Mouse (Mus musculus) heart, adult 2 months (tissue): ENCODE measurements at regions not wholly inside any gene's neighbourhood (a gene's known extent, or its start where the extent isn't known, plus 50 kb on each side); places are given as distances from the start of the nearest gene placed in this dataset.
"Not testable (repeated sequence)": the region's sequence is repeated elsewhere in the genome, so short reads cannot be mapped to it uniquely, and the experiment has no call there.

Experiments
- DNase-seq, 2 experiments: peaks; one replicate each; pipeline ENCODE4 v3.0.0; 2021
- H3K27ac ChIP-seq: fragments of 200-600 bp; 2 replicates; pipeline ENCODE4 v1.8.1; 2022
- H3K27me3 ChIP-seq: fragments of 200-500 bp; 2 replicates; pipeline ENCODE4 v1.6.1; 2012; ENCODE audit warnings: mild to moderate bottlenecking, low read length, inconsistent platforms, mixed read lengths; ENCODE audit not compliant: control insufficient read depth, insufficient read depth
- H3K36me3 ChIP-seq: fragments of 200-500 bp; 2 replicates; pipeline ENCODE4 v1.6.1; 2012; ENCODE audit warnings: low read length, inconsistent platforms; ENCODE audit not compliant: control insufficient read depth, insufficient read depth
- H3K4me1 ChIP-seq: fragments of 200-500 bp; 2 replicates; pipeline ENCODE4 v1.6.1; 2011; ENCODE audit warnings: low read length; ENCODE audit not compliant: control insufficient read depth, insufficient read depth
- H3K4me3 ChIP-seq: fragments of 200-600 bp; 2 replicates; pipeline ENCODE4 v1.8.1; 2022
- H3K79me2 ChIP-seq: fragments of 200-500 bp; replicated peaks from 2 replicates; pipeline ENCODE4 v1.6.1; 2012; ENCODE audit warnings: mild to moderate bottlenecking, inconsistent platforms, low read length, moderate library complexity, mixed read lengths; ENCODE audit not compliant: control insufficient read depth, insufficient read depth
- H3K9ac ChIP-seq: fragments of 200-500 bp; 2 replicates; pipeline ENCODE4 v1.6.1; 2012; ENCODE audit warnings: low read depth, mild to moderate bottlenecking, control low read depth, inconsistent platforms, low read length, mixed read lengths
- CTCF ChIP-seq: fragments of 200-600 bp; IDR thresholded peaks from 2 replicates; pipeline ENCODE4 v1.8.1; 2022; ENCODE audit warnings: antibody characterized with exemption, mild to moderate bottlenecking, moderate library complexity
- EP300 ChIP-seq: fragments of 200-500 bp; IDR thresholded peaks from 2 replicates; pipeline ENCODE4 v1.6.1; 2011; ENCODE audit warnings: low read depth, low read length, control low read depth; ENCODE audit not compliant: insufficient read depth
- POLR2A ChIP-seq: fragments of 200-500 bp; IDR thresholded peaks from 2 replicates; pipeline ENCODE4 v1.6.1; 2011; ENCODE audit warnings: mild to moderate bottlenecking, low read depth, low read length, control low read depth; ENCODE audit not compliant: insufficient read depth
- WGBS: fragments of 180-500 bp; shearing (Covaris S2); methylation state at CpG from one replicate; pipeline ENCODE4 v1.1.7; 2018; 5-methylcytosine and 5-hydroxymethylcytosine counted together
- intact Hi-C: fragments of 180-260 bp; cut with DNase I; formaldehyde crosslinking; loops from one replicate; pipeline ENCODE4 v1.15.1; 2025

DNA sequence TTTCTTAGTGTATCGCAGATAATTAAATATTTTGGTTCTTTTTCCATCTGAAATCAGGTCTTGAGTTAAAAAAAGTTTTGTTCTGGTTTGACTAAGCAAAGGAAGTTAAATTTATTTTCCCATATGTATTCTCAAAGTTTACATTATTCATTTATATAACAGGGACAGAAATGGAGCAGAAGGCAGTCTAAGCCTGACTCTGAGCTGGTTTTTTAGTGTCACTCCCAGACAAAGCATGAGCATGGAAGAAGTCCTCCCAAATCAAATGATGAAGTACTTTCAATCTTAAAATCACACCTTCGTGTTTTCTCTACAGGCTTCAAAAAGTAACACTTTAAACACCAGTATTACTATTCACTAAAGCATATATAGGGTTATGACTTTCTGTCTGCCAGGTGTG, 387.2 kb upstream of the Rgs17 start:
- intact Hi-C loops: no loop called here
- H3K4me3 ChIP-seq: no peak overlapping the region
- H3K36me3 ChIP-seq: no peaks in the 10 kb centered on the region
- TF ChIP-seq CTCF: no peak
- no peak for TF ChIP-seq EP300
- TF ChIP-seq POLR2A: no peak
- H3K79me2 ChIP-seq: no peaks in the 10 kb centered on the region
- no peaks in the 10 kb centered on the region for H3K27me3 ChIP-seq
- H3K9ac ChIP-seq: no peak overlapping the region
- no peak for DNase-seq
- H3K27ac ChIP-seq: no peak overlapping the region
- H3K4me1 ChIP-seq: no peaks in the 10 kb centered on the region
- WGBS: 73% methylated on average over 2 of the region's 2 CpGs

DNA sequence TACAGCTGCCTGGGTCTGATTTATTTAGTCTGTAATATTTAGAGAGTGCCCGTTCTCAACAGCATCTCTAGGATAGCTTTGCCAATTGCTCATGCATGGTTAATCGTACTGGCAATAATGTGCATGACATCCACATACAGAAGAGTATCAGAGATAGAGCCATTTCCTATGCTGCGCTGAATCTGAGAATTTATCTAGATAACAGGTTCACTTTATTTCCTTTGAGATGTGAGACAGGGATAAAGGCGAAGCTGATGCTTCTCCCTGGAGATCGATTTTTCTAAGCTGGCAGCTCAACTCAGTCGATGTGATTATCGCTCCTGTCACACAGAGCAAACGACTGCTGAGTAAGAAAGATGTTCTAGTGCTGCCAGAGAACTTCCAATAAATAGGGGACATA, 416.7 kb upstream of the Oprm1 start:
- H3K4me3 ChIP-seq: no peak overlapping the region
- 89% methylated on average over 8 of the region's 8 CpGs for WGBS
- no peaks in the 10 kb centered on the region for H3K36me3 ChIP-seq
- H3K9ac ChIP-seq: no peak overlapping the region
- H3K27ac ChIP-seq: no peak overlapping the region
- DNase-seq: no peak
- no peaks in the 10 kb centered on the region for H3K79me2 ChIP-seq
- H3K4me1 ChIP-seq: no peaks in the 10 kb centered on the region
- intact Hi-C loops: no loop called here
- TF ChIP-seq EP300 (no peak), POLR2A (no peak), CTCF (no peak)
- no peaks in the 10 kb centered on the region for H3K27me3 ChIP-seq

DNA sequence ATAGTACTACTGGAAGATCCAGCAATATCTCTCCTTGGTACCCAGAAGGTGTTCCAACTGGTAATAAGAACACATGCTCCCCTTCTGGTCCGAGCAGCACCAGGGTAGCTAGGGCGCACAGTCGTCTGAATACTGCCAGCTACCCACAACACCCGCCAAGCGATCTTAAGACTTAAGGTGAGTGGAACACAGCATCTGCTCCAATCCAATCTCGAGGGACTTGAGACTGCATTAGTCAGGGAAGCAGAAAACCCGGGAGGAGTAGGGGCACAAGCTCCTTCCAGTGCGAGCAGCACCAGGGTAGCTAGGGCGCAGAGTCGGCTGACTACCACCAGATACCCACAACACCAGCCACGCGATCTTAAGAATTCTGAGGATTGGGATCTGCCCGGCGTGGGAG, 409.1 kb upstream of the Oprm1 start:
- H3K27me3 ChIP-seq, intact Hi-C loops, H3K4me3 ChIP-seq, H3K9ac ChIP-seq, H3K36me3 ChIP-seq, H3K27ac ChIP-seq, H3K79me2 ChIP-seq, H3K4me1 ChIP-seq, DNase-seq: not testable (repeated sequence)
- 83% methylated on average over 14 of the region's 14 CpGs for WGBS

DNA sequence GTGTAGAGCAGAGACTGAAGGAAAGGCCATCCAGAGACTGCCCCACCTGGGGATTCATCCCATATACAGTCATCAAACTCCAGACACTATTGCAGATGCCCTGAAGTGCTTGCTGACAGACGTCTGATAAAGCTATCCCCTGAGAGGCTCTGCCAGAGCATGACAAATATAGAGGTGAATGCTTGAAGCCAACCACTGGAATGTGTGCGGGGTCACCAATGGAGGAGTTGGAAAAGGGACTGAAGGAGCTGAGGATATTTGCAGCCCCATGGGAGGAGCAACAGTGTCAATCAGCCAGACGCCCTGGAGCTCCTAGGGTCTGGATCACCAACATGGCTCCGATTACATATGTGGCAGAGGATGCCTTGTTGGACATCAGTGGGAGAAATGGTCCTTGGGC, 392.1 kb upstream of the Oprm1 start:
- DNase-seq: no peak
- Histone ChIP-seq H3K79me2 (no peaks in the 10 kb centered on the region), H3K27ac (no peak overlapping the region), H3K4me3 (no peak overlapping the region), H3K4me1 (no peaks in the 10 kb centered on the region; the same call in 1 of the 2 replicates), H3K27me3 (no peaks in the 10 kb centered on the region), H3K36me3 (no peaks in the 10 kb centered on the region), H3K9ac (no peak overlapping the region)
- 56% methylated on average over 4 of the region's 4 CpGs for whole genome bisulfite sequencing
- intact Hi-C loops: no loop called here
- TF ChIP-seq CTCF: no peak
- no peak for TF ChIP-seq EP300
- TF ChIP-seq POLR2A: no peak

DNA sequence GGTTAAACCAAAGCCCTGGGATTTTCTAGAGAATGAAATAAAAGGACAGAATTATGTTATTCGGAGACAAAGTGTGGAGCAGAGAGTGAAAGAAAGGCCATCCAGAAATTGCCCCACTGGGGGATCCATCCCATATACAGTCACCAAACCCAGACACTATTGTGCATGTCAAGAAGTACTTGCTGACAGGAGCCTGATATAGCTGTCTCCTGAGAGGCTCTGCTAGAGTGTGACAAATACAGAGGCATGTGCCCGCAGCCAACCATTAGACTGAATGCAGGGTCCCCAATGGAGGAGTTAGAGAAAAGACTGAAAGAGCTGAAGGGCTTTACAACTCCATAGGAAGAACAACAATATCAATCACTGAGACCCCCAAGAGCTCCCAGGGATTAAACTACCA, 386.6 kb upstream of the Oprm1 start:
- Histone ChIP-seq H3K27me3 (no peaks in the 10 kb centered on the region), H3K9ac (no peak overlapping the region), H3K79me2 (no peaks in the 10 kb centered on the region), H3K27ac (no peak overlapping the region), H3K4me1 (no peaks in the 10 kb centered on the region), H3K4me3 (no peak overlapping the region), H3K36me3 (no peaks in the 10 kb centered on the region)
- intact Hi-C loops: no loop called here
- peak in 1 of 2 experiments; percentile 4 for DNase-seq
- 43% methylated on average over 2 of the region's 2 CpGs for WGBS
- TF ChIP-seq POLR2A: no peak
- no peak for TF ChIP-seq EP300
- TF ChIP-seq CTCF: no peak

DNA sequence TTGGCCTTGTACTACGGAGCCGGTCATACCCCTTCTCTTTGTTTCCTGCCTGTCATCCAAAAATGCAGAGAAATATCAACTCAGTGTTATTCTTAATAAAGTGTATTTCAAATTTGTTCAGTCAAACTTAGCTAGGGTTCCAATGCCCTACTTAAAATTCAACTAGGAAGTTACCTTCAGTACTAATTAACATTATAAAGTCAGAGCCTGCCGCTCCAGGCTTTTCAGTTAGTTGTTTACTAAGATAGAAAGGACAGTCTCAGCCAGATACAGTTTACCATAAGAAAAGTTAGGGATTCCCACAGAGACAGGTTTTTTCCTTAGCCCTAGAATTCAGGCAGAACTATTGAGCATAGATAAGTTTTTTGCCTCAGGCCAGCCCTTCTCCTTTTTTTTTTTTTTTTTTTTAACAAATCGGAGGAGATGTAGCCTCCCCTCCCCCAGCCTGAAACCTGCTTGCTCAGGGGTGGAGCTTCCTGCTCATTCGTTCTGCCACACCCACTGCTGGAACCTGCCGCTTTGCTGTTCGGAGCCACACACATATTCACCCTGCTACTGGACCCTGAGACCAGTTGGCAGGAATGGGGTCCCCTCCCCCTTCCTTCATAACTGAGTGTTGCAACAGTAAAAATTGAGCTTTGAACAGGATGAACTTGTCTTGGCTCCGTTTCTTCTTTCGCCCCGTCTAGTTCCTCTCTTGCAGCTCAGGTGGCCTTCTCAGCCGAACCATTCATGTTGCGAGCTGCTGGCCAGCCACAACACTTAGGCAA, 340.8 kb upstream of the Oprm1 start:
- H3K4me1 ChIP-seq, H3K79me2 ChIP-seq, H3K4me3 ChIP-seq, H3K36me3 ChIP-seq, H3K9ac ChIP-seq, H3K27ac ChIP-seq, H3K27me3 ChIP-seq: not testable (repeated sequence)
- intact Hi-C loops: loop anchor here (1.0 kb wide), 1 partner anchor 14 kb away; no protein-coding TSS in a partner anchor
- 64% methylated on average over 12 of the region's 12 CpGs for WGBS
- DNase-seq: peak; percentile 49 to 58
